Mouse (Mus musculus) left cerebral cortex, postnatal 14 days (tissue): Measurements from ENCODE around the gene Igbp1. TPM values are rescaled to one million over a fixed set of nuclear protein-coding genes. Genes with fewer than 3 reads are reported as not detected.

ENCODE experiments used
- total RNA-seq, 2 experiments: library from RNA; stranded (reverse); gene quantifications; 2 replicates each; pipeline ENCODE4 v1.2.3; 2021

Gene Igbp1
- total RNA-seq, 2 experiments from 2014 or later = 32.6 to 35.0 TPM

Other genes with a start within 250 kb of the Igbp1 start
- not detected for gene Otud6a, start 65.3 kb upstream of the Igbp1 start, total RNA-seq
- not detected for gene Awat2, start 51.6 kb upstream of the Igbp1 start, total RNA-seq
- under 1 TPM; 0.08 to 0.18 TPM for gene Dgat2l6, start 30.5 kb downstream of the Igbp1 start, total RNA-seq
- not detected for gene Awat1, start 78.0 kb downstream of the Igbp1 start, total RNA-seq
- gene P2ry4, start 100.6 kb downstream of the Igbp1 start, total RNA-seq = not detected
- gene Arr3, start 111.2 kb downstream of the Igbp1 start, total RNA-seq = under 1 TPM; 0.26 to 0.32 TPM
- gene Kif4, start 131.4 kb downstream of the Igbp1 start, total RNA-seq = 1 to 10 TPM in 1 of 2 experiments, under 1 TPM in 1; 0.97 to 1.1 TPM
- gene Pdzd11, start 132.3 kb downstream of the Igbp1 start, total RNA-seq = 10 to 100 TPM; 37.8 to 42.1 TPM
- 10 to 100 TPM in 1 of 2 experiments, 1 to 10 TPM in 1; 8.0 to 11.5 TPM for gene Gdpd2, start 235.6 kb downstream of the Igbp1 start, total RNA-seq